Mouse (Mus musculus): ENCODE data around the gene Lce1e.
"Not testable (repeated sequence)": the region's sequence is repeated elsewhere in the genome, so short reads cannot be mapped to it uniquely, and the experiment has no call there.

Gene Lce1e

DNA sequence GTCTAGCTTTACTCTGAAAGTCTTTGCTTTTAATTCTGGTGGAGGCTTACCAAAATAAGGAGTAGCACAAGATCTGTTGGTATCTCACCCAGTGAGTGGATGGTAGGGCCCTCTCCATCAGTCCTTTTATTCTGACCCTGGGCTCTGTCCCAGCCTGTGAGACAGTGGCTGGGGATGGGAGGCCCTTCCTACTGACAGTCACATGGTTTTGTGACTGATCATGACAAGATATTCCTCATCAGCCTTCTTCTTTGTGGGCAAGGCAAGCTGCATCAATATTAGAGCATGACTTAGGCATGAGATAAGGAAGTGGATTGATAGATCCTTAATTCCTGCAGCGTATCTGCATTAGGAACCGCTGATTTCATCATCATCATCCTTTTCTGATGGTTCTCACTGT, at the start of gene Lce1e:
Gene Lce1e, minus strand, starts transcription at position 101 of the 400 bp plus-strand sequence.
- DNase-seq (ENCODE audit: low spot score in 2 of 2), result no peak

DNA sequence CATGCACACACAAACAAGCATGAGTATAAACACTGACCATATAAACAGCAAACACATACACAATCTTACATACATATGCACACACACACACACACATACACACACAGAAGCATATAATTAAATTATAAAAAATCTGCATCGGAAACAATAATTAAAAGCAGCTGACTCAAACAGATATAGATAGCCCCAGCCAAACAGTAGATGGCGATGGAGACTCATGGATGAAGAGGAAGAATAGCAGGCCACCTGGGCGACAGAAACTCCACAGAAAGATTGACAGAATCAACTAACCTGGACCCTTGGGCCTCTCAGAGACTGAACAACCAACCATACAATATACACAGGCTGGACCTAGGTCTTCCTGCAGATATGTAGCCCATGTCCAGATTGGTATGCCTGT, 44.3 kb upstream of the Lce1e start:
- DNase-seq (ENCODE audit: low spot score in 2 of 2), result no peak

DNA sequence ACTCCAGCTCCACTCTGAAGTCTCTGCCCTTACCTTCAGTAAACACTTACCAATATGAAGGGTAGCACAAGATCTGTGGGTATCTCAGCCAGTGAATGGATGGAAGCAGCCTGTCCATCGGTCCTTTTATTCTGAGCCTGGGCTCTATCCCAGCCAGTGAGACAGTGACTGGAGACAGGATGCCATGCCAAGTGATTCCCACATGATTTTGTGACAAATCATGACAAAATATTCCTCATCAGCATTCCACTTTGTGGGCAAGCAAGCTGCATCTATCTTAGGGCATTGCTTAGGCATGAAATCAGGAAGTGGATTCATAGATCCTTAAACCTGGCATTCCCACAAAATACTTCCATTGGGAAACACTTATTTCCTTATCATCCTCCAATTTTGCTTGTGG, 43.4 kb upstream of the Lce1e start, which contains the start of gene Lce1g:
Gene Lce1g, minus strand, starts transcription at position 101 of the 400 bp plus-strand sequence.
- DNase-seq (ENCODE audit: low spot score in 2 of 2), result no peak

DNA sequence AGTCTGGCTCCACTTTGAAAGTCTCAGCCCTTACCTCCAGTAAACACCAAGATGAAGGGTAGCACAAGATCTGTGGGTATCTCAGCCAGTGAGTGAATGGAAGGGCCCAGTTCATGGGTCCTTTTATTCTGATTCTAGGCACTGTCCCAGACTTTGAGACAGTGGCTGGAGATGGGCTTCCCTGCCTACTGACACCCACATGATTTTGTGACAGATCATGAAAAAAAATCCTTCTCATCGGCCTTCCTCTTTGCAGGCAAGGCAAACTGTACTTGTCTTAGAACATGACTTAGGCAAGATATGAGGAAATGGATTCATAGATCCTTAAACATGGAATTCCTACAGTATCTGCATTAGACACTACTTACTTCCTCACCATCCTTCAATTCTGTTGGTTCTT, 30.1 kb upstream of the Lce1e start, which contains the start of gene Gm38119:
Gene Gm38119, minus strand, starts transcription at position 101 of the 400 bp plus-strand sequence.
- no peak for DNase-seq (ENCODE audit: low spot score in 2 of 2)

DNA sequence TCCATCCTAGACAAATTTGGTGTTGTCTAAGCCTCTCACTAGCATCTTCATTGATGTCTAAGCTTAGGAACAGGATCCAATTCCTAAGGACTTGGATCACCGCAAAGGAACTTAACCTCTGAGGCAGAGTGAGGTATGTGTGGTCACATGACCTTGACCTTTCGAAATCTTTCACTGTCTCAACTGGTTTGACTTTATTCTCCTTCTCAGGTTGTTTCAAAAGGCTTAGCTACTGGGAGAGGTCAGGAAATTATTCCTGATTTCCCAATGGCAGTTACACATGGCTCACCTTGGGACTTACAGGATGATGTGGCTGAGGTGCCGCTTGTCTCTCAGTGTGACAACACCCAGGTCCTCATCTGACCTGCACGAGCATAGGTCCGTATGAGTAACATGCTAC, 13.8 kb upstream of the Lce1e start:
- DNase-seq (ENCODE audit: low spot score in 2 of 2), result no peak

DNA sequence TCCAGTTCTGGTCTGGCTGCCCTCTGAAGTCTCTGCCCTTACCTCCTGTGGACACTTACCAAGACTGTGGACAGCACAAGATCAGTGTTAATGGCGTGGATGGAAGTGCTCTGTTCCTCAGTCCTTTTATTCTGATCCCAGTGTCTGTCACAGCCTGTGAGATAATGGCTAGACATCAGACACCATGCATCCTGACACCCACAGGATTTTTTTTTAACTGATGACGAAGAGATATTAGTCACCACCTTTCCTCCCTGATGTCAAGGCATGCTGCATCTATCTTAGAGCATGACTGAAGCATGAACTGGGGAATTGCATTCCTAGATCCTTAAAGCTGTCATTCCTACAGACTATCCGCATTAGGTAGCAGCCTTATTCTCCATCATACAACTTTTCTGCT, 11.4 kb upstream of the Lce1e start, which contains the start of gene Lce1f:
Gene Lce1f, minus strand, starts transcription at position 101 of the 400 bp plus-strand sequence.
- DNase-seq (ENCODE audit: low spot score in 2 of 2), result no peak

DNA sequence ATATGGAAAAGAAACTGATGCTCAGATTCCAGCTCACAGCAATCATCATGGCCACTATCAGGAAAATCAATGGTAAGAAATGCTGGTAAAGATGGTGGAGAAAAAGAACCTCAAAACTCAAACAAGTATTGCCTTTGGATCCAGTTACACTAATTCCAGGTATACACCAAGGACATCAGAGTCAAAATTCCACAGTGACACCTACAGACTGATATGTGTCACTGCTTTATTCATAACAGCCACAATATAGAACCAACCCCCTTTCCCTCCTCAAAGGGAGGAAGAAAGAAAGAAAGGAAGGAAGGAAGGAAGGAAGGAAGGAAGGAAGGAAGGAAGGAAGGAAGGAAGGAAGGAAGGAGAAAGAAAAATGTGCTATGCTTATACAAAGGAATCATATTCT, 6.2 kb upstream of the Lce1e start:
- no peak for DNase-seq (ENCODE audit: low spot score in 2 of 2)

DNA sequence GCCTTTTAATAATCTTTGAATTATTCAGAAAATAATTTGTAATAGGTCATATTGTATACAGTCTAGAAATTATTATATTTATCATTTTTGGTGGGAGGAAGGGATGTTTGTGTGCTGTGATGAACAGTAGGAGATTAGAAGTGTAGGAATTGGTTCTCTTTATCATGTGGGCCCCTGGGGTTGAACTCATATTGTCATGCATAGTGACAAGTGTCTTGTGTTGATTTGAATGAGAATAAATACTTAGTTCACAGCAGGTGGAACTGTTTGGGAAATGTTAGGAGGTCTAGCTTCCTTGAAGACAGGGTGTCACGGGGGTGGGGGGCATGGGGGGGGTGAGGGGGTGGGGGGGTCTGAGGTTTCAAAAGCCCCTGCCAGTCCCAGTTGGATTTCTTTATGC, 14.3 kb downstream of the Lce1e start:
- DNase-seq (ENCODE audit: low spot score in 2 of 2), result no peak

DNA sequence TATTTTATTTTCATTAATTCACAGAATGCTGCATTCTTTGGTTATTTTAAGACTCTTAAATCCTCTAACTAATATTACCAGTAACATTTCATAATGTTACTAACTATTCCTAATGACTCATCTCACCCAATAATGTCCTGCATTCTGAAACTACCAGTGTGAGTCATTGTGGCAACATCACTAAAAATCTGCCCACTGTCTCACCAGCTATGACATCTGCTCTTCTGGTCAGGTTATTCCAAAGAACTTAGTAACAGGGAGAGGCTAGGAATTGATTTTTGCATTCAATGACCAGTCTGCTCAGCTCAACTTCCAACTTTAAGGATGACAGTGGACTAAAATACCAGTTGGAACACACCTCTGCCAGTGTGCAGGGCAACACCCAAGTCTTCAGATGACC, 17.2 kb downstream of the Lce1e start:
- DNase-seq (ENCODE audit: low spot score in 2 of 2), result no peak

DNA sequence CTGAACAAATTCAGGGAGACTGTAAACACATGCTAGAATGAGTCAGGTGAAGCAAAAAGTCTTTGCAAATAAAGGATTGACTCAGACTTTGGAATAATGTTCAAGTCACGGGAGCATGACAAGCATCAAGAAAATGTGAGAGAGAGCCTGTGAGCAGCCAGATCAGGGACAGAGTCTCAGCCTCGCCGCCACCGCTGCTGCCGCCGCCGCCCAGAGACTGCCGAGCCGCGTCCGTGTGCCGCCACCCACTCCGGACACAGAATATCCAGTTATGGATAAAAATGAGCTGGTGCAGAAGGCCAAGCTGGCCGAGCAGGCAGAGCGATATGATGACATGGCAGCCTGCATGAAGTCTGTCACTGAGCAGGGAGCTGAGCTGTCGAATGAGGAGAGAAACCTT, 19.7 kb downstream of the Lce1e start:
- DNase-seq (ENCODE audit: low spot score in 2 of 2), result not testable (repeated sequence)

DNA sequence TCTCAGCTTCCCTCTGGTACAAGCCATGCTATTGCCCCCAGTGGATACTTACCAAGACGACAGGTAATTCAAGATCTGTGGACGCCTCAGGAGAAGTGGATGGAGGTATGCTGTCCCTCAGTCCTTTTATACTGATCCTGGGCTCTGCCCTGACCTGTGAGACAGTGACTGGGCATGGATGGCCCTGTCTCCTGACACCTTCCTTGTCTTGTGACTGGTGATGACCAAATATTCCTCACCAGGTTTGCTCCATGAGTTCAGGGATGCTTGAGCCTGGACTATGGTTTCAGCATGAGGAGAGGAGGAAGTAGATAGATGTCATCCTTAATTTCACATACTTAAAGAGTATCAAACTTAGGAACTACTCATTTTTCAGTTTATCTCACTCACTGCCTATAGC, 21.8 kb downstream of the Lce1e start, which contains the start of gene Lce1d:
Gene Lce1d, minus strand, starts transcription at position 101 of the 400 bp plus-strand sequence.
- DNase-seq (ENCODE audit: low spot score in 2 of 2), result no peak

DNA sequence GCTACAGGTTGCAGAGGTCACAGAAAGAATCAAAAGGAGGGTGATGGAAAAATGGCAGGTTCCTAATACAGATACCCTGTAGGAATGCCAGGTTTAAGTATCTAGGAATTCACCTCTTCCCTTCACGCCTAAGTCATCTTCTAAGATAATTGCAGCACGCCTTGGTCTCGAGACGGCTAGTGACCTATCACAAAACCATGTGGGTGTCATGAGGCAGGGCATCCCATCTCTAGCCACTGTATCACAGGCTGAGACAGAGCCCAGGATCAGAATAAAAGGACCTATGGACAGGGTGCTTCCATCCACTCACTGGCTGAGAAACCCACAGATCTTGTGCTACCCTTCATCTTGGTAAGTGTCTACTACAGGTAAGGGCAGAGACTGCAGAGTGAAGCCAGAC, 29.9 kb downstream of the Lce1e start, which contains the start of gene Lce1c:
Gene Lce1c, plus strand, starts transcription at position 301 of the 400 bp plus-strand sequence.
- no peak for DNase-seq (ENCODE audit: low spot score in 2 of 2)

DNA sequence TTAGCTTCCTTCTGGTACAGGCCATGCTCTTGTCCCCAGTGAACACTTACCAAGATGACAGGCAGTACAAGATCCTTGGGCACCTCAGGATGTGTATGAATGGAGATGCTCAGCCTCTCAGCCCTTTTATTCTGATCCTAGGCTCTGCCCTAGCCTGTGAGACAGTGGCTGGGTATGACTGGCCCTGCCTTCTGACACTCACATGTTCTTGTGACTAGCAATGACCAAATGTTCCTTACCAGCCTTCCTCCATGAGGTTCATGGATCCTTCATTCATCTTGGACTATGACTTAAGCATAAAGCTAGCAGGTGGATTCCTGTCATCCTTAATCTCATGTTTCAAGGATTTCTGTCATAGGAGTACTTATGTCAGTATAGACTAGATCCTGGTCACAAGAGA, 38.7 kb downstream of the Lce1e start, which contains the start of gene Lce1a2:
Gene Lce1a2, minus strand, starts transcription at position 101 of the 400 bp plus-strand sequence.
- DNase-seq (ENCODE audit: low spot score in 2 of 2), result no peak

Measured in urinary bladder, postnatal 4 days (tissue).